Mouse (Mus musculus): ENCODE data around the gene Kcnj3. TPM values are rescaled to one million over a fixed set of nuclear protein-coding genes. Genes with fewer than 3 reads are reported as not detected.
A peak's percentile ranks its signal among the peaks of the same experiment; 100 is the strongest.
"Not testable (repeated sequence)": the region's sequence is repeated elsewhere in the genome, so short reads cannot be mapped to it uniquely, and the experiment has no call there.

Gene Kcnj3
- polyA plus RNA-seq, 1 experiment = 52.1 TPM

DNA sequence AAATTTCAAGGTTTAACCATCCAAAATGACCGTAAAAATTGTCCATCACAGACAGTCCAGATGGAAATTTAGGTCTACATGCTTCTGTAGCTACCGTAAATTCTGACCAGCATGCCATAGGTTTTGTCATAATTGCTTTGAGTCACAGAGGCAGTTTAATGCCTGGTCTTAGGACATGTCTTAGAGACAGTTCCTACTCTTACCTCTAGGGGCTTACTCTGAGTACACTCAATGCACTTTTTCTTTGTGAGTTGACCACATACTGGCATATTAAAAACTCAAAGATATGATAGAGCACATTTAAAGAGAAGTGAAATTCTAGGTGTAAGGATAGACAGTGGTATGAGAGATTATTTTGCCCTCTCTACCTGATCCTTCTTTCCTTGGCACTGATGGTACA lies 6.2 kb downstream of the Kcnj3 start:
- TF ChIP-seq CTCF (IDR thresholded peaks at IDR 0.05; ENCODE audit: extremely low read depth, insufficient read depth, low read length) (no peak), POLR2A (IDR thresholded peaks at IDR 0.05; ENCODE audit: extremely low read depth, insufficient read depth, low read length) (no peak)
- Histone ChIP-seq H3K27ac (ENCODE audit: insufficient read depth, low read length) (no peak overlapping the region), H3K4me1 (ENCODE audit: control insufficient read depth, insufficient read depth, low read length) (no peaks in the 10 kb centered on the region; the same call in 1 of the 2 replicates), H3K4me3 (ENCODE audit: insufficient read depth, low read length) (no peak overlapping the region)

DNA sequence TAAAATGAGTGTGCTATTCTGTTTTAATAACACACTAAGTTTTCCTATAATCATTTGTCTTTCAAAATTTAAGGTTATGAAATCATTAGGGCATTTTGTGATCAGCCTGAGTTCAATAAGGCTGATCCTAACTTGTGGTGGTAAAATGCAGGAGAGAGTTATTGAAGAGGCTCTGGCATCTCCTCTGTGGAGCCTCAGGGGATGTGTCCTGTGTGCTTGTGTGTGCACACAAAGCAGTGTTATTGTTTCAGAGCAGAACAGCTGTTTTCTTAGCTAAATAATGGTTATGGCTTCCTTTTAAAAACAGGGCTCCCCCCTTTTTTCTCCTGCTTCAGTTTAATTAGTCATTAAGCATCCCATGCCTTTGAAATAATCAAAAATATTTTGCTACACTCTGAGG lies 11.5 kb downstream of the Kcnj3 start:
- peaks cover 2% of the 10 kb centered on the region for H3K4me1 ChIP-seq (ENCODE audit: control insufficient read depth, insufficient read depth, low read length)

DNA sequence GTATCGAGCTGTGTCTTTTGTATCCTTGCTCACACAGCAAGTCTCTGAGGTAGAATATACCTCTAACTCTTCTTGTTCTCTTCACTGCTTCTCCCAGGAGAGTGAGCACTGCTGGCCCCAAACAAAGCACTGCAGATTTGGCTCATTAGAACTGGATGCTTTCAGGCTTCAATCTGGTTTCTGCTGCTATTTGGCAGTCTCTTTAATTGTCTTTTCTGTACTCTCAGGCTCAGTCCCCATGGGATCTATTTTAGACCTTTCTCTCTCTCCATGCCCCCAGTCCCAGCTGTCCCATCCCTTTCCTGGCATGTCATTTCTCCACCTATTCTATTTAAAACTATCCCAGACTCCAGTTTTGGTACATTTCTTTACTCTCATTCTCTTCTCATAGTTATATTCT lies 15.0 kb downstream of the Kcnj3 start:
- peaks cover 3% of the 10 kb centered on the region for H3K4me1 ChIP-seq (ENCODE audit: control insufficient read depth, insufficient read depth, low read length)
- TF ChIP-seq POLR2A (IDR thresholded peaks at IDR 0.05; ENCODE audit: extremely low read depth, insufficient read depth, low read length) (no peak), CTCF (IDR thresholded peaks at IDR 0.05; ENCODE audit: extremely low read depth, insufficient read depth, low read length) (no peak)
- peak overlapping the region; percentile 45; the same call in 1 of the 2 replicates for H3K27ac ChIP-seq (ENCODE audit: insufficient read depth, low read length)
- H3K4me3 ChIP-seq (ENCODE audit: insufficient read depth, low read length) = no peak overlapping the region

More for the DNA sequence above, 11.5 kb downstream of the Kcnj3 start:
- no peak for TF ChIP-seq CTCF (IDR thresholded peaks at IDR 0.05; ENCODE audit: extremely low read depth, insufficient read depth, low read length)
- TF ChIP-seq POLR2A (IDR thresholded peaks at IDR 0.05; ENCODE audit: extremely low read depth, insufficient read depth, low read length) = no peak
- no peak overlapping the region for H3K27ac ChIP-seq (ENCODE audit: insufficient read depth, low read length)
- H3K4me3 ChIP-seq (ENCODE audit: insufficient read depth, low read length) = no peak overlapping the region

DNA sequence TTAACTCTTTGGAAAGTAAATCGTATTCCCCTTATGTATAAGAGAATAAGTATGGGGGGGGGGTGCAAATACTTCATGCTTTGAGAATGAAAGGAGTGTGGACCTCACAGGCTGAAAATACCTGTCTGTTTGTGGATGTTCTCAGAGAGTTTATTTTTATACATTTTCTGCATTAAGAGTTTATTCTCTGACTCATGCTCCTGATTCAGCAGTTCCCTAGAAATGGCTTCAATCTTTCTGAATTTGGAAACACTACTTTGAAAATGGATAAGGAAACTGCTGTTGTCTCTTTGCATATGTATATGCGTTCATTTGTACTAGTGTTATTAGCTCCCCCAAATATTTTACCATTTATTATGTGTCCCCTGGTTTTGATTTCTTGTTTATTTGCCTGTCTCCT lies 23.4 kb downstream of the Kcnj3 start:
- no peak overlapping the region for H3K27ac ChIP-seq (ENCODE audit: insufficient read depth, low read length)
- no peaks in the 10 kb centered on the region; the same call in 1 of the 2 replicates for H3K4me1 ChIP-seq (ENCODE audit: control insufficient read depth, insufficient read depth, low read length)
- TF ChIP-seq CTCF (IDR thresholded peaks at IDR 0.05; ENCODE audit: extremely low read depth, insufficient read depth, low read length) (no peak), POLR2A (IDR thresholded peaks at IDR 0.05; ENCODE audit: extremely low read depth, insufficient read depth, low read length) (no peak)
- no peak overlapping the region for H3K4me3 ChIP-seq (ENCODE audit: insufficient read depth, low read length)

DNA sequence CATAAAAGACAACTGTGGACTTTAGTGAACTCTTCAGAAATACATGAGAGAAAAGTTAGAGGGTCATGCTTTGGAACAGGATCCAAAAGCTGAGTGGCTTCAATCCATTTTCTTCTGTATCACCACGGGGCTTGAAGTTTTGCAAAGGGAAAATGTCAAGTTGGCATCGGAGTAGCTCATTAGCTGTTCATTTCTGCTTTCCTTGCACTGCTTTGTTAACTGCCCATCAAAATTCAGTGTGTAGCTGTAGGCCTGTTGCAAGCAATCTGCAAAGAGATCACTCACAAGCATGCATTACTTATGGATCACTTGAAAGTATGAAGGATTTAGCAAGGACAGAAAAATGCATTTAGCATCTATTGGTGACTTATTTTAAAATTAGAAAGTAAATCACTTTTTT lies 33.4 kb downstream of the Kcnj3 start:
- TF ChIP-seq CTCF (IDR thresholded peaks at IDR 0.05; ENCODE audit: extremely low read depth, insufficient read depth, low read length) (no peak), POLR2A (IDR thresholded peaks at IDR 0.05; ENCODE audit: extremely low read depth, insufficient read depth, low read length) (no peak)
- H3K4me3 ChIP-seq (ENCODE audit: insufficient read depth, low read length) = no peak overlapping the region
- H3K4me1 ChIP-seq (ENCODE audit: control insufficient read depth, insufficient read depth, low read length) = no peaks in the 10 kb centered on the region
- H3K27ac ChIP-seq (ENCODE audit: insufficient read depth, low read length) = no peak overlapping the region

DNA sequence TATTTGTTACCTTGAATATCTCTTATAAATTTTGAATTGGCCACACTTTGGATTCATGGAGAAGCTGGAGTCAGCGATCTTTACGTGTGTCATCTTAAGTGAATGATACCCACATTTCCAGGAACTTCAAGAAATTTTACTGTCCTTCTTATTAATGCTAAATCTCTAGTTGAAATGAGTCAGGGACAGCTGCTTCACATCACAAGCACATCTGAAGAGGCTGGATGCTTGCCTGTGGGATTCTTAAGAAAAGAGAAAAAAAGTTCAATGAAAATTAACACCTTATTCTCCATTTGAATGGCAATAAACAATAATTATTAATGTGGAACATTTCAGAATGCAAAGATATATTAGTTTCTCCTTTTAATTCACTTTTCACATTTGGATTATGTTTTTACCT lies 34.2 kb downstream of the Kcnj3 start:
- no peak for TF ChIP-seq POLR2A (IDR thresholded peaks at IDR 0.05; ENCODE audit: extremely low read depth, insufficient read depth, low read length)
- TF ChIP-seq CTCF (IDR thresholded peaks at IDR 0.05; ENCODE audit: extremely low read depth, insufficient read depth, low read length) = no peak
- no peaks in the 10 kb centered on the region for H3K4me1 ChIP-seq (ENCODE audit: control insufficient read depth, insufficient read depth, low read length)
- H3K4me3 ChIP-seq (ENCODE audit: insufficient read depth, low read length) = no peak overlapping the region
- no peak overlapping the region for H3K27ac ChIP-seq (ENCODE audit: insufficient read depth, low read length)

DNA sequence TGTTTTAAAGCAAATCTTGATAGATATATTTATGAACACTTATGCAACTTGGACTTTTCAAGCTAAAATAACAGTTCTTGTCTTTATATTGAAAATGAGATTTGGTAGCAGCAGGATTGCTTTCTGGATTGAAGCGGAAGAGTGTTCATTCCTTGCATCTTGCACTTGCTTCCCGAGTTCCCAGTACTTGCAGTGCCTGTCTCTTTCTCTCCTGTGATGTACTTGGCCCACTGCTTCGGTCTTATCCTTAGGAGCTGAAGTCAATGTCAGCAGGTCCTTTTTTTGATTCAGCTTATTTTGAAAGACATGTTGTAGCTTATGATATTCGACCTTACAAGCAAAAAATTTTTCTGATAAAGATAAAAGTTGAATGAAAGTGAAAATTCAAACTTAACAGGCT lies 43.7 kb downstream of the Kcnj3 start:
- no peaks in the 10 kb centered on the region for H3K4me1 ChIP-seq (ENCODE audit: control insufficient read depth, insufficient read depth, low read length)
- no peak overlapping the region for H3K27ac ChIP-seq (ENCODE audit: insufficient read depth, low read length)
- TF ChIP-seq POLR2A (IDR thresholded peaks at IDR 0.05; ENCODE audit: extremely low read depth, insufficient read depth, low read length) = no peak
- no peak for TF ChIP-seq CTCF (IDR thresholded peaks at IDR 0.05; ENCODE audit: extremely low read depth, insufficient read depth, low read length)
- no peak overlapping the region for H3K4me3 ChIP-seq (ENCODE audit: insufficient read depth, low read length)

DNA sequence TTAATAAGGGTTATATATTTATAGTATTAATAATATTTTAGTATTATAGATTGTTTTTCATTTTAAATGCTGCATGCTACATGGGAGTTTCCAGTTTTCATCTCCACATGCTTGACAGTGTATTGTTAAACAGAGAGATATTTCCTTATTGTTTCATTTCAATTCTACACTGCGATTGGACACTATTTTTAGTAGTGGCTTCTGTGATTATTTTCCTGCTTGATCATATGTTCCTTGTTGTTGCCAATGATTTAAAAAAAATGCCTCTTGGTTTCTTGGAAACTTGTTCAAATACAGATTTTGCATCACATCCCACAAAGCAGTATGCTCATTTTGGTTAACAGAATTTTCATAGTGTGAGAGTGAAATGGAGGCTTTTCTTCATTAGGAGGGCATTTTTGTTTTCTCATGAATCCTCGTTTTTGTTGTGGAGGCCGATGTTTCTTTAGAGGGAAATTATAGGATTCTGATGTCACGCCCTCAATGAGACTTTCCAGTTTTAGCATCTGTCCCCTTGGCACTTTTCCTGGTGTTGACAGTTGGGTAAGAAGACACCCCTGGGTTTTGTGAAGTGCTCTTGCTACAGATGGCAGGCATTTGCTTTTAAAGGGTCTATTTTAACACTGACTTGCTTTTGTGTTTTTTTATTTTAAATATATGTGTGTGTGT lies 44.3 kb downstream of the Kcnj3 start:
- H3K4me3 ChIP-seq (ENCODE audit: insufficient read depth, low read length) = no peak overlapping the region
- no peak overlapping the region for H3K27ac ChIP-seq (ENCODE audit: insufficient read depth, low read length)
- no peak for TF ChIP-seq CTCF (IDR thresholded peaks at IDR 0.05; ENCODE audit: extremely low read depth, insufficient read depth, low read length)
- TF ChIP-seq POLR2A (IDR thresholded peaks at IDR 0.05; ENCODE audit: extremely low read depth, insufficient read depth, low read length) = no peak
- no peaks in the 10 kb centered on the region for H3K4me1 ChIP-seq (ENCODE audit: control insufficient read depth, insufficient read depth, low read length)

DNA sequence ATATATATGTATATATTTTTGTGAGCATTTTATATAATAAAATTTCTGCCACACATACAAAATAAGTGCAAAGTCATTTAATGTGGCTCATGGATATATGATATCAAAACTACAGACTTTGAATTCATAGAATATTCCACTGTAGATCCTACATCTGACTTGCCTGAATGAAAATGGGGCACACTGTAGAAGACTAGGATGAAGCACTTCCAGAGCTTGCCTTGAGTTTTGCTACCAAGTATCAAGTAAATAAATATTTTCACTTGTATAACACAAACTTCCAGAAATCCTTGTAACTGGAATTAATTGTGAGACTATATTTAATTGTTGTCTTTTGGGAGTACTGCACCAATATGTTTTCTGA lies 44.8 kb downstream of the Kcnj3 start:
- Histone ChIP-seq H3K4me3 (ENCODE audit: insufficient read depth, low read length) (no peak overlapping the region), H3K27ac (ENCODE audit: insufficient read depth, low read length) (no peak overlapping the region), H3K4me1 (ENCODE audit: control insufficient read depth, insufficient read depth, low read length) (no peaks in the 10 kb centered on the region)
- TF ChIP-seq CTCF (IDR thresholded peaks at IDR 0.05; ENCODE audit: extremely low read depth, insufficient read depth, low read length) = no peak
- no peak for TF ChIP-seq POLR2A (IDR thresholded peaks at IDR 0.05; ENCODE audit: extremely low read depth, insufficient read depth, low read length)

DNA sequence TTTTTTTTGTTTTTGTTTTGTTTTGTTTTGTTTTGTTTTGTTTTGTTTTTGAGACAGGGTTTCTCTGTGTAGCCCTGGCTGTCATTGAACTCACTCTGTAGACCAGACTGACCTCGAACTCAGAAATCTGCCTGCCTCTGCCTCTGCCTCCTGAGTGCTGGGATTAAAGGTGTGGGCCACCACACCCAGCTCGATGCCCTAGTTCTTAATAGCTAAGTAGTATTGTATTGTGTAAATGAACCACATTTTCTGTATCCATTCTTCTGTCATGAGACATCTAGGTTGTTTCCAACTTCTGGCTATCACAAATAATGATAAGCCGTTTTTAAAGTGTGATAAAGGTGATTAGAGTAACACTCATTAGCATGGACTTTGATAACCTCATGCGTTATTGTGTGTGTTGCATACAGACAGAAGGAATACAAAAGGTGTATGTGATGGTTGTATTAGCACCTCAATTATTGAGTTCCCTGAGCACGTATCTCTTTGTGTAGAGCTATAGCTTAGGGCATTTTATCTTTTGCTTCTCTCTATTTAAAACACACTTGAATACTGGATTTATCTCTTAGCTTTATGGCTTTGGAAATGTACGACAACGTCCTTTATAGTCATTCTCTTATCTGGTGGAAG lies 49.8 kb downstream of the Kcnj3 start:
- not testable (repeated sequence) for H3K27ac ChIP-seq (ENCODE audit: insufficient read depth, low read length); H3K4me3 ChIP-seq (ENCODE audit: insufficient read depth, low read length); H3K4me1 ChIP-seq (ENCODE audit: control insufficient read depth, insufficient read depth, low read length)
